Mouse (Mus musculus) heart, adult 18-20 months (tissue): Measurements from ENCODE around the gene Tnfrsf1a. TPM values are rescaled to one million over a fixed set of nuclear protein-coding genes. Genes with fewer than 3 reads are reported as not detected.

ENCODE experiments used
- DNase-seq, 2 experiments: peaks; one replicate each; pipeline ENCODE4 v3.0.0; 2021 to 2022; ENCODE audit warnings: mixed read lengths in 1 of 2
- total RNA-seq, 2 experiments: library from RNA; stranded (reverse); gene quantifications; 2 replicates each; pipeline ENCODE4 v1.2.3; 2021

The Tnfrsf1a gene
- total RNA-seq, 2 experiments from 2014 or later = 47.5 to 50.8 TPM

DNA sequence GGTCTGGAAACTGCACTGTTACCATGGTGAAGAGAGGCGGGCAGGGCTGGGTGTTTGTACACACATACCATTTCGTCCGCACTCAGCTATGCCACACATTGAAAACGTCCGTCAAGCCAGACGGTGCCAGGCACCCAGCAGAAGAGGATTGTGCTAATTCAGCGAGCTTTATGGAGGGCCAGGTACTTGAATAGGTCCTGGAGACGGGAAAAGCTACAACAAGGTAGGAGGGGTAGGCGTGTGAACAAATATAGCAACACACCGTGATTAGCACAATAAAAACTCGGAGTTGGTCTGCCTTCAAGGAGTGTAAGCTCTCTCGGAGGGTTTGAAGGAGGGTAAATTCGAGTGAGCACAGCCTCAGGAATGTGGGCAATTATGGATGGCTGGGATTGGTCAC lies 26.4 kb upstream of the Tnfrsf1a start:
- no peak for DNase-seq

DNA sequence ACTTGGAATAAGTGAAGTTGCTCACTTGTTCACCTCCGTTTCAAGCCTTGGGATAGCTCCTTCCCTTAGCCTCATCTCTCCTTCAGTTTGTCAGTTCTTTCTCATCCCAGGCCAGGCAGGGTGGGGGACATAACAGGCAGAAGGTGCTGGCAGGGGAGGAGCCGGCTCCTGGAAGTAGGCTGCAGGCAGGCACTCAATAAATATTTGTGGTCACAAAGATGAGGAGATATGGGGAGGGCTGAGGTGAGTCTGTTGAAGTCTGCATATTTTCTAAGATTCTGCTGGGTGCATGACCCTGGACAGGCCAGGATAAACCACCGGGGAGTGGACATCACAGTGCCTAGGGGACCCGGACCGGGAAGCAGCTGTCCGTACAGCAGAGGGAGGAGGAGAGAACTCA lies 25.6 kb upstream of the Tnfrsf1a start:
- DNase-seq = no peak

DNA sequence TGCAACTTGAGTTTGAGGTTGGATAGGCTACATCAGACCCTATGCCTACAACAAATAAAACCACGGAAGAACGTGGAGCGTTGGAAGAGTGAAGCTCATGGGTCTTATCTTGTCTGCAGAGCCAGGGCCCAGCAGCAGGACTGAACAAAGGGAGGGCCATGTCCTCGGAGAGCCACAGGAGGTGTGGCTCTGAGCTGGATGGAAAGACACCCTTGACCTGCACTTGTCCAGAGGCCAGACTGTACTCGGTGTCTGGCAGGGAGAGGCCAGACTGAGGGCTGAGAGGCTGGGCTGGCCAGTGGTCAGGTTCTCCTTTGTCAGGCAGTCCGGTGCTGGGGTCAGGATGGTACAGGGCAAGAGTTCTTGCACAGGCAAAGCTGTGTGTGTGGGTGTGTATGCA lies 23.8 kb upstream of the Tnfrsf1a start:
- peak in 1 of 2 experiments; percentile 39 for DNase-seq

DNA sequence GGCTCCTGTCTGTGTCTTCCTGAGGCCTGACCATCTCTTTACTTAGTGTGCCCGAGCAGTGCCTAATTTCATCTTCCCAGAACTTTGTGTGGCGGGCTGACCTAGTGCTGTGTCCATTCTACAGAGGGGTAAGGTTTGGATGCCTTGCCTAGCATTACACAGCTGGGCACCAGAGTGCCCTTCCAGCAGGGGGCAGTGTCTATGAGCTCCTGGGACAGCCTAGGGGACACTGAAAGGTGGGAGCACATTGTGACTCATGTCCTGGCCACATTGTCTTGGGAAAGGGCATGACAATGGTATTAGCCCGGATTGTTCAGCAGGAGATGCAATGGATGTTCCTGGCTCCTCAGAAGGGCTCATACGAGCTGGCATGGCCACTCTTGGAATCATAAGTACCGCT lies 20.9 kb upstream of the Tnfrsf1a start:
- peak; percentile 68 to 78 for DNase-seq

DNA sequence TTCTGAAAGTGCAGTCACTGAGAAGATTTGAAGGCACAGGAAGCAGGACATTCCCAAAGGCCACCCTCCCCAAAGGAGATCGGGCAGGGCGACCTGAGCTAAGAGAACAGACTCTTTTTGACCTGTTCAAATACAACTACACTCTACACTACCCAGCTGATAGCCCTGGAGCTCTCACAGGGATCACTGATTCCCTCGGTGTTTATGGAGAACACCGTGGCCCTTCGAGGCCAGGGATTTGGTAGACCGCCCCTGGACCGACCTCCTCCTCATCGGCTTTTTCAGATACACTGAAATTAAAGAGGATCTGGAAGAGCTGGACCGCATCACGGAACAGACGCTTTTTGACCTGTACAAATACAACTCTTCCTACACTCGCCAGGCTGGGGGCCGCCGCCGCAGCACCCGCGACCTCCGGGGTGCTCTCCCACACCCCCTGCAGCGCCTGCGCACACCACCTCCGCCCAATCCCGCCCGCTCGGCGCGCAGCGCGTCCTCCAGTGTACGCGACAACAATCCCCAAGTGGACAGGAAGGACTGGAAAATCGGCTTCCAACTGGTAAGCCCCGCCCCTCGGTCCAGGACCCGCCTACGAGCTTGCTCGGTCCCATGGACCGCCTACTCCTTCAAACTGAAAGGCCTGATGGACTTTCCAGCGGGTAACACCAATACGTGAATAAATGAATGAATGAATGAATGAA lies 18.4 kb upstream of the Tnfrsf1a start:
- DNase-seq = peak; percentile 97

DNA sequence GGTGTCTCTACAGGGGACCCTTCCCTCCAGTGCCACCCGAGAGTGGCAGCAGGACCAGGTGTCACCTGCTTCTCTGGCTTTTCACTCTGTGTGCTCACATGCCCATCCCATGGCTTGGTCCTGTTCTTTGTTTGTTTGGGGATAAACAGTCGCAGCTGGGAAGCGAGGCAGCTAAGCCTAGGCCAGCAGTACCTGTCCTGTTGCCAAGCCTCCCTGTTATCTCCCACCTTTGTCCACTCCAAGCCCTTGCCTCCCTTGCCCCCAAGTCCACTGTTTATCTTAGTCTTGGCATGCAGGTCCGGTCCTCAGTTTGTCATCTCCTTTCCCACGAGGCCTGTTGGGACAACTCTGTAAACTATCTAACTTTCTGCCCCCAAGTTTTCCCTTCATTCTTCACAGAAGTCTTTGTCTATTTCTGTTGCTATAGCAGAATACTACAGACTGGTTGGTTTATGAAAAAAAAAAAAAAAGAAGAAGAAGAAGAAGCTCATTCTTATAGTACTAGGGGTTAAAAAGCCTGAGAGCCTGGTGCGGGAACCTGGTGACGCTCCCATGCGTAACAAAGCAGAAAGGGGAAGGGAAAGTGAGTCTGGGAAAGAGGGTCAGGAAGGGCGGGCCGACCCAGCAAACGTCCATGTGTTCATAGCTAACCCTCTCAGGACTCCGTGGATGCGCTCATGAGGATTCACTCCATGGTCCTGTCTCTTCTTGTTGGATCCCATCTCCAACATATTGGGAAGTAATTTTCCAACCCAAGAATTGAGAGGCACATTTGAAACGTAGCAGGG lies 15.9 kb upstream of the Tnfrsf1a start:
- peak in 1 of 2 experiments; percentile 43 for DNase-seq

DNA sequence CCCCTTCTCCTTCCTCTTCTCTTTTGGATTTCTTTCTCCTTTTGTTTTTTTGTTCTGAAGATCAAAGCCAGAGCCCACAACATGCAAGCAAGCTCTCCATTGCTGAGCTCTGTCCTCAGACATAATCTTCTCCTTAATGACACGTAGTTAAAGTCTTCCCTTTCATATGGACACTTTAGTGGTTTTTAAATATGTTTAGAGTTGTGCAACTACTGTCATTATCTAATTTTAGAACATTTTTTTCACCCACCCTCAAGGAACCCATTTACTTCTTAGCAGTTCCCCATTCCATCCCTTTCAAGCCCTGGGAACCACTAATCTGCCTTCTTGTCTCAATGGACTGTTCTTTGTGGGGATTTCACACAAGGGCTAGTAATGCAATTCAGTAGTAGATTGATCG lies 14.8 kb upstream of the Tnfrsf1a start:
- no peak for DNase-seq

DNA sequence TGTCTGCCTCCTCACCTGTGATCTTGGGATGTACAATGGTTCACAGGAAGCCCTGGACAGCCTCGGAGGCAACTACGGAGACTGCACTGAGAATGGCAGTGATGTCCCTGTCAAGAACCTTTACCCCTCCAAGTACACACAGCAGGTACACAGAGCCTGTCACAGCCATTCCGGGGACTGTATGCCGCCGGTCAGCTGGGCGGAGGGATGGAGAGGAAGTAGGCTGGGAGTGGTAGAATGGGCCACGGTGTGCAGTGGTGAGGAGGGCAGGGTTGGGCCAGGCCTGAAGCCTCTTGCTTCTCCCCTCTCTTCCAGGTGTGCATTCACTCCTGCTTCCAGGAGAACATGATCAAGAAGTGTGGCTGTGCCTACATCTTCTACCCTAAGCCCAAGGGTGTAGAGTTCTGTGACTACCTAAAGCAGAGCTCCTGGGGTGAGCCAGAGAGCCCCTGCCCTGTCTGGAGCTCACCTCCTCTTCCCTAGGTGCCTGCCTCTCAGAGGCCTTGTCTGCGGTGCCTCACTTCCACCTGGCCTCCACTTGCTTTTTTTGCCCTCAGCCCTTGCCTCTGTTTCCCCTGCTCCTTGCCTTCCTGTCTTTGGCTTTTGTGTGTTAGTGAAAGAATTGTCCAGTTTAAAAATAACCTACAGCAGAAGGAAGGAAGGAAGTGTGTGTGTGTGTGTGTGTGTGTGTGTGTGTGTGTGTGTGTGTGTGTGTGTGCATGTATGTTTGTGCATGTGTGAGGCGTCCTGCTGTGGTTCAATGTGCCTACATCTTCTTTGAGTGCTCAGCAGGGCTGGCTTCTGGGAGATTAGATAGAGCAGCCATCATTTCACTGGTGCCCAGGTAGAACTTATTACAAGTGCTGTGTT lies 10.1 kb upstream of the Tnfrsf1a start:
- DNase-seq = no peak

DNA sequence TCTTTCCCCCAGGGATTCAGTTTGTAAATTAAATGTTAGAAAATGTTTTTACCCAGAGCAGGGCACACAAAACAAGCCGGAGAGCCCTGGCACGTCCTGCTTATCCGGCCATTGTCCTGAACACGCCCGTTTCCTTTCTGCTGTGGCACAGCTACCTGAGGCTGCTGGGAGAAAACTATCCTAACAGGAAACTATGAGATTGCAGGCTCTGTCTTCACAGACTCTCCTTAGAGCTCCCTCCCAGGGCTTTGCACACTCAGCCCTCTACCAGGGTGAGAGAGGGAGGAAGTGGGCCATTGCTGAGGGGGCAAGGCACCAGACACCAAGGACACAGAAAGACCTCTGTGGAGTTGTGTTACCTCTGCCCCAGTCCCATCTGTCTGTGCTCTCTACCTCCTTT lies 8.9 kb upstream of the Tnfrsf1a start:
- DNase-seq = peak in 1 of 2 experiments; percentile 37

DNA sequence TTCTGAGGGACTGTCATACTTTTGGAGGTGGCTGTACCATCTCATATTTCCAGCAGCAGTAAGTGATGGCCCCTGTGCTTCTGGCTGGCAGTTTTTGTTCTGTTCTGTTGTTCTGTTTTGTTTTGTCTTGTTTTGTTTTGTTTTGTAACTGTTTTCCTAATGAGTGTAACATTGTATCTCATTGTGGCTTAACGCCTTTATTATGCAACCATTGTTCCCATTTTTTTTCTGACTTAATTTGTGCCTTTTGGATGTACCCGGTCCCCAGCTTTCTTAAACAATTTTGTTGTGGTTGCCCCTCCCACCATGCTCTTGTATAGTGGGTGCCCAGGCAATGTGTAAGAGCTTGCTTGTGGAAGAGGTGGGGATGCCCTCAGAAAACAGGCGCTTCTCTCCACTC lies 7.0 kb upstream of the Tnfrsf1a start:
- no peak for DNase-seq

DNA sequence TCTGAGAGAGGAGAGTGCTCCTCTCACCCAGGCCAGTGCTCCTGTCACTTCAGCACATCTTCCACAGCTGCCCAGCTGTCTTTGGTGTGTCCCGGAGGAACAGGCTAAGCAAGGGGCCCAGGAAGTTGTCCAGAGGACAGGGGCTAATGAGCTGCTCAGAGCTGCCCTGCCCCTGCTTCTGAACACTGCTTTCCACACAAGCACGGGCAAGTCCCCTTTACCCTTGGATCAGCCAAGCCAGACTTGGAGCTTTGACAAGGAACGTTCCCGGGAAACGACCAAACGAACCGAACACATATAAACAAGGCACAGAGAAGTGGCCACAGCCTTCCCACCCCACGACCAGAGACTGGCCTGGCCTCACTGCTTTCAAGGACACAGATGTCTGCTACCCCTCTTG lies 5.1 kb upstream of the Tnfrsf1a start:
- DNase-seq = peak; percentile 63 to 71

DNA sequence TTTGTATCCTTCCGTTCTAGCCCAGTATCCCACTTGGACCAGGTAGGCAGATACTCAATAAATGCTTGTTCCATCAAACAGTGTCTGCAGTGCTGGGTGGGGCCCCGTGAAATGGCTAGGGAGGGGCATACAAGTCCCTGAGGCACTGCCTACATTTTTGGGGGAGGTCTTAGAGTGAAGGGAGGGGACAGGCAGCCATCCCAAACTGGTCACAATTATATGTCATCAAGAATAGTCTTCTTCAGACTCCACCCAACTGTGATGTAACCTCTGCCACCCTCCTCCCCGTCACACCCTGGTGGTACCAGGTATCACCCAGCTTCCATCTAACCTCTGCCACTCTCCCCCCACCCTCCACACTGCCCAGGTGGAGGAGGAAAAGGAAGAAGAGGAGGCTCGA lies 4.3 kb upstream of the Tnfrsf1a start:
- no peak for DNase-seq

DNA sequence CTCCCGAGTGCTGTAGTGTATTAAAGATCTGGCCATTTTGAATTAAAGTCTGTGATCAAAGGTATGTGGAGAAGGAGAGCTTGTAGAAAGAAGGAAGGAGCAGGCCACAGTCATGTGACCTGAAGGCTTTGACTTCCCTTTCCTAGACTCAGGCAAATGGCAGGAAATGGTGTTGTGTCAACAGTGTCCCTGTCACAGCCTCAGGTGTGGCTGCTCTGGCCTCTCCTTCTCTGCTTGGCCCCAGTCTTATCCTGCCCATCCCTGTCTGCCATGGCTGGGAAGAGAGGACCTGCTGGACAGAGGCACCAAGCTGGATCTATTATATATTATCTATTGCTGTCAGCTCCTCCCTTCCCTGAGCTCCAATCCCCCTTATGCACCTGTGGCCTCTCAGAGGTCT lies 3.5 kb upstream of the Tnfrsf1a start:
- no peak for DNase-seq

DNA sequence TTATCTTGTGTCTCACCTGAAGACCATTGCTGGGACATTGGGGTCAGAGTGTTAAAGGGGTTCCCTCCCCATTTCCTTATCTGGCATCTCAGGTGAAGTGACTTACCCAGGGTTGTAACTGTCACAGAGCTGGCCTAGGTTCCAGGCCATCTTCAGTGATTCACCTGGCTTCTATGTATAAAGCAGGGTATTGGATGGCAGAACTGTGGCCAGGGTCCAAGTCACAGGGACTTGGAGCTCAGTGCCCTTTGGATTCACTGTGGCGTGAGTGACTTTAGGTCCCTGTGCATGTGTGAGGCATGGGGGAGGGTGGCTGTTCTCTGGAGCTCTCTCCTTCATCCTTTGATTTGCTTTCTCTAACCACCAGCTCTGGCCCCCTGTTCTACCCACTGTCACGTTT lies 3.1 kb upstream of the Tnfrsf1a start:
- DNase-seq = no peak

DNA sequence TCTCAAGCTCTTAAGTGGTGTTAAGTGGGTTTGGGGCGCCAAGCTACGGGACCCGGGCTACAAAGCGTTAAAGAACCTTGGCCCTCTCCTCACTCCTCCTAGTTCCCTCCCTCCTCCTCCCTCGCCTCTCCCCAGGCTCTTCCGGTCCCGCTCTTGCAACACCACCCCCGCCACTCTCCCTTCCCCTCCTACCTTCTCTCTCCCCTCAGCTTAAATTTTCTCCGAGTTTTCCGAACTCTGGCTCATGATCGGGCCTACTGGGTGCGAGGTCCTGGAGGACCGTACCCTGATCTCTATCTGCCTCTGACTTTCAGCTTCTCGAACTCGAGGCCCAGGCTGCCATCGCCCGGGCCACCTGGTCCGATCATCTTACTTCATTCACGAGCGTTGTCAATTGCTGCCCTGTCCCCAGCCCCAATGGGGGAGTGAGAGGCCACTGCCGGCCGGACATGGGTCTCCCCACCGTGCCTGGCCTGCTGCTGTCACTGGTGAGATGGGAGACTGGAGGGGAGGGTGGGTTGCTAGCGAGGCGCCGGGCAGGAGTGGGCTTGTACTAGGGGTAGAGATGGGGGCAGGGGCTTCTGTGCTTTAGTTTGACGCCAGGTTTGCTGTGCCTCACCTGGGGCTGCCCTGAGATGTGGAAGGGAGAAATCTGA lies 541 bp downstream of the Tnfrsf1a start:
- peak; percentile 83 to 88 for DNase-seq

DNA sequence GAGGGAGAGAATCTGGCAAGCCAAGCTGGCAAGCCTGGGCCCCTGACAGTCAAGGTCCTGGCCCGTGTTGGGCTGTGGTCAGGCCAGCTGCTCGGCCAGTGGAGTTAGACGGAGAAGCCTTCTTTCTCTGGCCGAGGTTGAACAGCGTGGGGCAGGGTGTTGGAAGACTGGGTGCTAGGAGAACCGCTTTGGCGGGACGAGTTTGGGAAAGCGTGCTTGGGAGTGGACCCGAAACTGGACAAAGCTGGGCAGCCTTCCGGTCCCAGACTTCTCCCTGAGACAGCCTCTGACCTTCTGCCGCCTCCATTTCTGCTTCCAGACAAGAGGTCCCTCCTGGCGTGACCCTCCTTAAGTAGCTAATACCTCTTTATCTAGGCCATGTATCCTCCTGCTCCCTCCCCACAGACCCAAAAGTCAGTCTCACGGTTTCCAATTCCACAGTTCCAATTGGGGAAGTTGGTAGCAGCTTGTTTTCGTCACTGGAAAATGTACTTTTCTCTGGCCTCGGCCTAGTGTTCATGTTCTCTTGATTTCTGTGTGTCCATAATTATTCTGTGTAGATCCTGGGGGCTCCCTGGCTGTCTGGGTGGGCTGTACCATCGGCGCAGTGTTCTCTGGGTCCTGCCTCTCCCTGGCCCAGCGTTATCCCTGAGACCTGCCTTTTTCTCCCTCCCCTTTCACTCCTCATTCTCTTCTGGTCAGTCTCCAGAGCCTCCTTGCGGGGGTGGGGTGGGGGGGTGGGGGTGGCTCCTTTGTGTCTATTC lies 1.3 kb downstream of the Tnfrsf1a start:
- DNase-seq = peak; percentile 58 to 72

DNA sequence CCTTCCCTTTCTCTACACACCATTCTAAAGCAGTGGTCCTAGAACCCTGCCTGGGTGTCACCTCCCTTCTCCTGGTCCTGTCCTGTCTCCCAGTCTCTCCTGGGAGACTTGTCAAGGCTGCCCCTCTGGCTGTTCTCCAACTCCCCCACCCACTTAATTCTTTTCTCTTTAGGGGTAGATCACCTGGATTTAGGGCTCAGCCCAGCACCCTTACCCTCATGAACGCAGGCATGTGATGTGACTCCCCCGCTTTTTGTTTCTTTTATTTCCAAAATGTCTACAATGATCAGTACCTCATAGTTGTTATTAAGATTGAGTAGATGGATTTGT lies 1.8 kb downstream of the Tnfrsf1a start:
- no peak for DNase-seq

DNA sequence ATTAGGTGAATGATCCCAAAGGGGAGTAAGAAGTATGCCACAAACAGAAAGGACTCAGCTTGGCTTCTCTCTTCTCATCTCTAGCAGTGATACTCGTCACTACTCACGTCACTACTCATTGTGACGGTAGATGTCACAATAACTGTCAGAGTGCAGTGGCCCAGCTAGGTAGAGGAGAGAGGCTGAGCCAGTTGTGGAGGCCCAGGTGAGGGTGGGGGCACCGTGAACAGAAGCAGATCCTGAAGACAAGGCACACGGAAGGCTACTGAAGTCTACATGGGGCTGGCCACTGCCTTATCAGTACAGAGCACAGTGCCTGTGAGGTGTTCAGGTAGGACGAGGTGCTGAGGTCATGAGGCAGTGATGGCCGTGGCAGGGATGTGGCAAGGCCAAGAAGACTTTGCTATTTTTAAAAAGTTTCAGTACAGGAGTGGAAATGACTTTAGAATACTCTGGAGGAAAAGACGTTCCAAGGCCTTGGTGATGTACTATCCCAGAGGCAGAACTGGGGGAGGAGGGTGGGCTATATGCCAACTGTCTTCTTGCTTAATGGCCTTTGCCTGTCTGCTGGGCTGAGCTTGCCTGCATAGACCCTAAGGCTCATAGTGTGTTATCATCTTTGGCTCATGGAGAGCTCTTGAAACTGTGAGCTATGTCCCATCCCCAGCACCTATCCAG lies 2.3 kb downstream of the Tnfrsf1a start:
- peak; percentile 74 to 80 for DNase-seq

DNA sequence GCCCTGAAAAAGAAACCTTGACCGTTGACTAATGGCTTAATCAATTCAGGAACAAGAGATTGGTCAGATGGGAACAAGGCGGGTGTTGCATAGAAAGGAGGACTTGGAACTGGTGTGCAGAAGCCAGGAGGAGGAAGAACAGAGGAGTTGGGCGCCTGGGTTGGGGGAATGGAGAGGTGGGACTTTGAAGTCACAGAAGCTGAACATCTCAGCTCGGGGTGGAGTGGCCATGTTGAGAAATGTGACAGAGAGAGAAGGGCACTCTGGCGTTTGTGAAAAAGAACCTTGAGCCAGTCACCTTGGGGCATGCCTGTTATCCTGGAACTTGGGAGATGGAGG lies 2.9 kb downstream of the Tnfrsf1a start:
- no peak for DNase-seq

DNA sequence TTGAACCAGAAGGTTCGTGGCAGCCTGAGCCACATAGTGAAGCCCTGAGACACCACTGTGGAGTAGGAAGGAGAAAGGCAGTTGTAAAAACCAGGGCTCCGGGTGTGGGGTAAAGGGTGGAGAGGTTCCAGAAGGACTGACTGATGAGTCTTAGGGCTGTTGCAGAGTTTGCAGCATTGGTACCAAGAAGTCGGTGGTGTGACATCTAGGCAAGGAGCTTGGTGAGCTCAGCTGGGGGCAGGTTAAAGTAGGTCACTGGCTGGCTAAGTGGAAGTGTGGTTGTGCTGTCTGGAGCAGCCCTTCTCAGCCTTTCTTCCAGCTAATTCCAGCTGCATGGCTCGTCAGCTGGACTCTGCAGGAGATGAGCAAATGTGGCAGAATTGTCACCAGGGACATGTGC lies 3.6 kb downstream of the Tnfrsf1a start:
- DNase-seq = no peak

DNA sequence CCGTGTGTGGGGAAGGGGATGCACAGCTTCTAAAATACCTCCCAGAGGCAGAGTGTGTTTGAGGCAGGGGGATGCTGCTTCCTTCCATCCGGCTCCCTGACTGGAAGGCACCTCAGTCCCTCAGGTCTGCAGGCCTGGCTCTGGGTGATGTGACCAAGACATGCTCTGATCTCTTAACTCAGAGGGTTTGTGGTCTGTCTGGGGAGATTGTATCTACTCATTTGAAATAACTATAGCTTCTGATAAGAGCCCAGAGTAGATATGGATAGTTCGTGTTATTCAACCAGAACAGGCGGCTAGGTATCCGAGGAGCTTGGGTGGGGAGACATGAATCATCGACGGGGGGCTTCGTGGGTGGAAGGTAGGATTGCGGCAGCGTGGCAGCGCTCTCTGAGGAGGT lies 4.1 kb downstream of the Tnfrsf1a start:
- no peak for DNase-seq
